Comparison of ENCODE assay signal across 18 mouse cellular contexts in the genomic region with DNA sequence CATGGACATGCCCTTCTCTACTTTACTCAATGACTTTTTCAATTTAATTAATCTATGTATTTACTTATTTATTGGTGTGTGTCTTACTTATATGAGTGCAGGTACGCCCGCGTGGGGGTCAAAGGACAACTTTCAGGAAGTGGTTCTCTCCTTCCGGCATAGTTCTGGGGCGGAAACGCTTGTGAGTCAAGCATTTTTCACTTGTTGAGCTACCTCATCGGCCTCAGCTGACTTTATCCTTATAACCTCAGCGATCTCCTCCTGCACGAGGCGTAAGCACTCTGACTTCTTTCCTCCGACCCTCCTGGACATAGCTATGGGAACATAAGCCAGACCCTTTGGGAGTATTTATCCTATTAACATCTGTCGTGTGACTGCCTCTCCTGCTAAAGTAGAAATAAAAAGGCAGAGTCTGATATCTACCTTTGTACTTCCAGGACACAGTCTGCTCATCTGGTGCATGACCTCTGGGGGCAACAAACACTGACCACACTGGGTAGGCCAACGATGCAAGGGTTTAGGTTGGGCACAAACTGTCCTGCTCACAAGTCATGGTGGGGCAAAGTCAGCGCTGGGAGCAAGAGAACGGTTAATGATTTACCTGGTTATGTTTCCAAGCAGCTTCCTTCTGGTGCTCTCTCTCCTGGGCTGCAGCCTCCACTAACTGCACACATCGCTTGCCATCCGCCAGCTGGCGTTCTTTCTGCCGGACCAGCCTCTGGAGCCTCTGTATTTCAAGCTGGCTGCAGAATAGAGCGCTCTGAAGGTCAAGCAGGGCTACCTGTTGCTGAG.
DNase-seq lines count a peak whose midpoint lies in the region; ATAC-seq and TF ChIP-seq lines count a peak whose summit lies in the region.
"Had no signal": no experiment of that assay in that cellular context is flagged by ENCODE, and none has a peak within 500 bp of the region (broad histone marks: within the 10 kb centered on the region; RNA-seq: fewer than 3 reads in every experiment).

No protein-coding gene starts in this region.

- ATAC-seq in intestine, embryonic 16.5 days: peak; percentile 95
- peak; percentile 80 for ATAC-seq in liver, embryonic 14.5 days (ENCODE audit: insufficient read depth)
- ATAC-seq in forebrain, embryonic 13.5 days: no peak
- ATAC-seq: hindbrain, postnatal 0 days had no signal

- H3K4me2 ChIP-seq in intestine, embryonic 16.5 days (ENCODE audit: low read depth, low read length): peak overlapping the region; percentile 19
- 0 out of 2 replicates have a peak overlapping the region, but pooled peaks have one; percentile 8 for H3K4me2 ChIP-seq in liver, embryonic 14.5 days (ENCODE audit: low read depth)
- H3K4me2 ChIP-seq in forebrain, embryonic 13.5 days: no peak overlapping the region
- H3K4me2 ChIP-seq: embryonic facial prominence, embryonic 12.5 days; forebrain, embryonic 12.5 days; limb, embryonic 15.5 days had no signal

- 0 out of 2 replicates have a peak, but pooled peaks cover 3% of the 10 kb centered on the region for H3K27me3 ChIP-seq in E14TG2a.4 (ENCODE audit: insufficient read depth, low read length)
- H3K27me3 ChIP-seq in intestine, embryonic 16.5 days (replicated peaks; ENCODE audit: control insufficient read depth, insufficient read depth, low read length): no peaks in the 10 kb centered on the region
- no peaks in the 10 kb centered on the region for H3K27me3 ChIP-seq in liver, embryonic 14.5 days (ENCODE audit: control insufficient read depth, insufficient read depth, low read length)
- no peaks in the 10 kb centered on the region for H3K27me3 ChIP-seq in forebrain, embryonic 13.5 days
- H3K27me3 ChIP-seq: embryonic facial prominence, embryonic 12.5 days; forebrain, embryonic 12.5 days; limb, embryonic 15.5 days had no signal

- no peak for TF ChIP-seq EP300 in liver, embryonic 14.5 days (IDR thresholded peaks at IDR 0.05; ENCODE audit: low read depth)

- 71% methylated on average over 20 of the region's 20 CpGs for WGBS in intestine, embryonic 16.5 days
- 71% methylated on average over 20 of the region's 20 CpGs for WGBS in liver, embryonic 14.5 days (ENCODE audit: insufficient replicate concordance)
- 95% methylated on average over 20 of the region's 20 CpGs for WGBS in forebrain, embryonic 13.5 days

- TF ChIP-seq CTCF in E14TG2a.4 (conservative IDR thresholded peaks at IDR 0.05; ENCODE audit: low read length): no peak
- 0 out of 2 replicates have a peak, but pooled peaks have one; percentile 7 for TF ChIP-seq CTCF in liver, embryonic 14.5 days (IDR thresholded peaks at IDR 0.05; ENCODE audit: low read depth)

- peak overlapping the region; percentile 43 for H3K4me3 ChIP-seq in E14TG2a.4 (replicated peaks; ENCODE audit: low read length)
- H3K4me3 ChIP-seq in intestine, embryonic 16.5 days (ENCODE audit: low read length): no peak overlapping the region
- H3K4me3 ChIP-seq in liver, embryonic 14.5 days (ENCODE audit: insufficient read depth in 1 of 2, low read depth in 2 of 2, low read length in 2 of 2): no peak overlapping the region
- H3K4me3 ChIP-seq in forebrain, embryonic 13.5 days: no peak overlapping the region
- H3K4me3 ChIP-seq: embryonic facial prominence, embryonic 12.5 days; forebrain, embryonic 12.5 days; limb, embryonic 15.5 days had no signal

- peaks cover 42% of the 10 kb centered on the region for H3K36me3 ChIP-seq in E14TG2a.4 (ENCODE audit: insufficient read depth, low read length)
- H3K36me3 ChIP-seq in intestine, embryonic 16.5 days (ENCODE audit: control insufficient read depth, insufficient read depth, low read length): peaks cover 29% of the 10 kb centered on the region
- no peaks in the 10 kb centered on the region for H3K36me3 ChIP-seq in liver, embryonic 14.5 days (replicated peaks; ENCODE audit: control insufficient read depth, insufficient read depth, low read depth)
- H3K36me3 ChIP-seq in forebrain, embryonic 13.5 days (ENCODE audit: poor library complexity, severe bottlenecking): peaks cover 70% of the 10 kb centered on the region

- H3K9me3 ChIP-seq in E14TG2a.4 (ENCODE audit: low read length): no peaks in the 10 kb centered on the region
- no peaks in the 10 kb centered on the region for H3K9me3 ChIP-seq in intestine, embryonic 16.5 days (ENCODE audit: control insufficient read depth, low read length)
- H3K9me3 ChIP-seq in liver, embryonic 14.5 days (ENCODE audit: control insufficient read depth, low read length): no peaks in the 10 kb centered on the region
- H3K9me3 ChIP-seq in forebrain, embryonic 13.5 days (replicated peaks): no peaks in the 10 kb centered on the region
- H3K9me3 ChIP-seq: embryonic facial prominence, embryonic 12.5 days; forebrain, embryonic 12.5 days; limb, embryonic 15.5 days had no signal

- no peak overlapping the region for H3K9ac ChIP-seq in intestine, embryonic 16.5 days (ENCODE audit: low read depth, low read length)
- no peak overlapping the region for H3K9ac ChIP-seq in liver, embryonic 14.5 days (replicated peaks)
- H3K9ac ChIP-seq in forebrain, embryonic 13.5 days: no peak overlapping the region
- H3K9ac ChIP-seq: embryonic facial prominence, embryonic 12.5 days; forebrain, embryonic 12.5 days; limb, embryonic 15.5 days had no signal

- DNase-seq in kidney, postnatal 10 days: peak; percentile 78
- DNase-seq in liver, embryonic 14.5 days (ENCODE audit: low read depth in 3 of 3, low spot score in 3 of 3): peak; percentile 24 to 30 (median 29)
- no peak for DNase-seq in thymus, postnatal 14 days
- no peak for DNase-seq in cerebellum, adult 11 months
- DNase-seq in layer of hippocampus, adult 18-20 months (ENCODE audit: low spot score in 2 of 2): no peak
- DNase-seq: cerebellum, adult 9-11 months; gastrocnemius, postnatal 10 days; midbrain, embryonic 14.5 days; spleen, adult 18-20 months; thymus, postnatal 25 days had no signal

- H3K27ac ChIP-seq in intestine, embryonic 16.5 days (ENCODE audit: low read length): peak overlapping the region; percentile 82
- no peak overlapping the region for H3K27ac ChIP-seq in liver, embryonic 14.5 days
- no peak overlapping the region for H3K27ac ChIP-seq in forebrain, embryonic 13.5 days
- H3K27ac ChIP-seq: embryonic facial prominence, embryonic 12.5 days; forebrain, embryonic 12.5 days; hindbrain, postnatal 0 days; limb, embryonic 15.5 days; macrophage had no signal

- H3K4me1 ChIP-seq in E14TG2a.4 (replicated peaks; ENCODE audit: low read depth, low read length): peaks cover 28% of the 10 kb centered on the region
- peaks cover 9% of the 10 kb centered on the region; the same call in 1 of the 2 replicates for H3K4me1 ChIP-seq in intestine, embryonic 16.5 days (ENCODE audit: control insufficient read depth, insufficient read depth, low read length)
- peaks cover 0 to 2% of the 10 kb centered on the region in 2 experiments; a peak in 1 of 4 replicates for H3K4me1 ChIP-seq in liver, embryonic 14.5 days (replicated peaks; ENCODE audit: control insufficient read depth in 2 of 2, insufficient read depth in 2 of 2, low read length in 1 of 2)
- no peaks in the 10 kb centered on the region for H3K4me1 ChIP-seq in forebrain, embryonic 13.5 days
- H3K4me1 ChIP-seq: embryonic facial prominence, embryonic 12.5 days; forebrain, embryonic 12.5 days had no signal

Comparison
In these comparisons a context has a peak if more than half of its experiments do, and no peak if none do; other contexts are left out.
1. DNase-seq: peak in kidney, postnatal 10 days (single experiment) and liver, embryonic 14.5 days (3 of 3); none in thymus, postnatal 14 days (single experiment), cerebellum, adult 11 months (single experiment) and layer of hippocampus, adult 18-20 months (0 of 2).